Mouse (Mus musculus) cerebellum, postnatal 25 days (tissue): Measurements from ENCODE around the gene Myh6.

ENCODE experiments used
- DNase-seq, 2 experiments: peaks; one replicate each; pipeline ENCODE4 v3.0.0; 2021; ENCODE audit warnings: mixed read lengths in 2 of 2

Myh6 gene

DNA sequence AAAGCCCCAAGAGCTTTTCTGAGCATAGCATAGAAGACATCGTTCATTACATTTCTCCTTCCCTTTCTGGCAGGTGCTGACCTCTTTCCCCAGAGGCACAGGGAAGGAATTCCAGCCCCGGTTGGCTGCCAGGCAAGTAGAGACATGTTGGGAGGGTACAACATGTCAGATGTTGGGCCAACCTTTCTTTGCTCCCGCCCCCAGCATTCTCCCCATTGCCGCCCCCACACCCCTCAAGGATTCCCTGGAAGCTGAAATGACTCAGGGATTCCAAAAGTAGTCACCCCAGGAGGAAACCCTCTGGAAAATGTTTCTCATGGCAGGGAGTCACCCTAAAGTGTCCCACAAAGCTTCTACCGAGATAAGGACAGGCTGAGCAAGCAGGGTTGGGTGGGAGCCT is 36.9 kb downstream of the Myh6 start:
- DNase-seq, result no peak

GRCm38 (mm10) chr14:54927296-54927695 is 39.4 kb downstream of the Myh6 start:
- no peak for DNase-seq

GRCm38 (mm10) chr14:54926401-54927158 is 40.1 kb downstream of the Myh6 start:
- DNase-seq, result peak; percentile 33 to 34

- DNase-seq, result peak; percentile 70 to 74
Measured at GRCm38 (mm10) chr14:54925349-54926342, 41.1 kb downstream of the Myh6 start, which contains the start of gene Efs. Gene Efs, minus strand, starts transcription at chr14:54926126.

GRCm38 (mm10) chr14:54924641-54925348 is 41.9 kb downstream of the Myh6 start:
- DNase-seq, result no peak

- DNase-seq, result no peak
Measured at GRCm38 (mm10) chr14:54920076-54920685, 46.5 kb downstream of the Myh6 start.

GRCm38 (mm10) chr14:54913343-54913742 is 53.4 kb downstream of the Myh6 start:
- peak; percentile 45 to 50 for DNase-seq

DNA sequence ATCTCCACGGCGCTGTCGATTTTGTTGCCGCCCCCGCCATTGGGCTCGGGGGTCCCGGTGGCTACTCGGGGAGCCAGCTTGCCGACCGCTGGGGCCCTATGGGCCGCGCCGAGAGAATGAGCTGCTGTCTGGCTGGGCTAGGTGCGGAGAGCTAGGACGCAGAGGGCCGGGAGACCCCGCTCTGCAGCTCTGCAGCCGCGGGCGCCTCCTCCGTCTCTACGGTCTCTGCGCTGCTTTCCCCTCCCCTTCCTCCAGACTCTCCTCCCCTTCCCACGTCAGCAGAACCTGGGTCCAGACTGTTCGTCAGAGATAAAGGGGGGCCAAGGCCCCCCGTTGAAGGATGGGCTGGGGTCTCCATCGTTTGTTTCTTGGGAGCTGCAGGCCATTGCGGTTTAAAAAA is 53.8 kb downstream of the Myh6 start, which contains the start of gene Slc22a17:
TSS of gene Slc22a17 (minus strand) at position 247 of the 400 bp plus-strand sequence.
- DNase-seq, result peak; percentile 84 to 88

- peak; percentile 41 to 72 for DNase-seq
Measured at GRCm38 (mm10) chr14:54912109-54912850, 54.4 kb downstream of the Myh6 start.

GRCm38 (mm10) chr14:54908682-54909081 is 58.0 kb downstream of the Myh6 start:
- DNase-seq, result no peak

- DNase-seq, result no peak
Measured at GRCm38 (mm10) chr14:54903641-54904040, 63.1 kb downstream of the Myh6 start.

GRCm38 (mm10) chr14:54900383-54900782 is 66.3 kb downstream of the Myh6 start:
- peak; percentile 56 to 79 for DNase-seq

DNA sequence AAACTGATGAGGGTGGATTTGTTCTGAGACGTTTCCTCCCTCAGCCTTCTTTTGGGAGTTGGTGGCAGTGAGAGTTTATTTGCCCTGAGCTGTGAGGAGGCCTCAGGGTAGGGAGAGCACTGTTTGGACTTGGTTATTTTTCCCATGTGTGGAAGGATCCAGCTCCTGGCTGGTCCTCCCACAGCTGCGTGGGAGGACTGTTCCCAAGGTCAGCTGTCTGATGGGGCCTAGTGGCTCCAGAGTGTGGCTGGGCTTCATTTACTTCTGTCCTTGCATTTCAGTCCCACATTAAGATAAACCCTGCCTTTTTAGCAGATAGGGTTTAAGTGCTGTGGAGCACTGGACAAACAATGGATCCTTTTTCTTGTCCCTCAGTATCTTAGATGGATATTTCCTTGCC is 69.3 kb downstream of the Myh6 start:
- no peak for DNase-seq

DNA sequence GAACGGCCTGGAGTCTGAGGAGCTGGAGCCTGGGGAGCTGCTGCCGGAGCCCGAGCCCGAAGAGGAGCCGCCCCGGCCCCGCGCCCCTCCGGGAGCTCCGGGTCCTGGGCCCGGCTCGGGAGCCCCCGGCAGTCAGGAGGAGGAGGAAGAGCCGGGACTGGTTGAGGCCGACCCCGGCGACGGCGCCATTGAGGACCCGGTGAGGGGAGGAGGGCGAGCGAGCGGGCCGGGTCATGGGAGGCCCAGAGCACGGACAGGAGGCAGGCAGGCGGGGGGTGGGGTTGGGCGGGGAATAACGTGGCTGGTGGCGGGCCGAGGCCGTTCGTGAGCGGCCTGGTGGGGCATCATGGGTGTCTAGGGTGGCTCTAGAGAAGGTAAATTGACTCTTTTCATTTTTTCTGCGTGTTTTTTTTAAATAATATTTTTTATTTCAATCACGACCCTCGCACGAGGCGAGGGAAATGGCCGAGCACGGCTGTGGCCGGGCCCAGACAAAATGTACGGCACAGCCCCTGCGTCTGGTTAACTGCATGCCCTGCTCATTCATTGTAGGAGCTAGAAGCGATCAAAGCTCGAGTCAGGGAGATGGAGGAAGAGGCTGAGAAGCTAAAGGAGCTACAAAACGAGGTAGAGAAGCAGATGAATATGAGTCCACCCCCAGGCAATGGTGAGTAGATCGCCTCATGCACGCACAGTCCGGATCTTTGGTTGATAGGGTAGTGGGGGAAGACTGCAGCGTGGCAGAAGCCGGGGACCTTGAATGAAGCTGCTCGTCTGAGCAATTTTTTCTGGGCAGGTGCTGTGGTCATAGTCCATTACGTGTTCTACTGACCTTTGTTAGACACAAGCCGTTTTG is 72.2 kb downstream of the Myh6 start:
- peak in 1 of 2 experiments; percentile 81 for DNase-seq

GRCm38 (mm10) chr14:54893651-54894181 is 73.0 kb downstream of the Myh6 start:
- DNase-seq, result peak; percentile 96 to 98

DNA sequence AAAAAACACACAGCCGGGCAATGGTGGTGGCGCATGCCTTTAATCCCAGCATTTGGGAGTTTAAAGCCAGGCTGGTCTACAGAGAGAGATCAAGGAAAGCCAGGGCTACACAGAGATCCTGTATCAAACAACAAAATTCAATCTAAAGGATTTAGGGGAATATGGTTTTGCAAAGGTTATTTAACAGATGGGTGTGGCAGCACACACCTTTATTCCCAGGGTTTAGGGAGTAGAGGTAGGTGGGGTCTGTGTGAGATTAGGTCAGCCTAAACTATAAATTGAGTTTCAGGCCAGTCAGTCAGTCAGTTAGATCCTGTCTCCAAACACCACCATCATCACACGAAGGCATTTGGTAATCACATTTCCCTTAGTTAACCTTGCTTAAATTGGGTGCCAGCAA is 74.5 kb downstream of the Myh6 start, which contains the start of gene Pabpn1:
TSS of gene Pabpn1 (plus strand) at position 301 of the 400 bp plus-strand sequence.
- DNase-seq, result no peak
